Mouse (Mus musculus) lung, embryonic 14.5 days (tissue): ENCODE results near the gene Akap6. TPM values are rescaled to one million over a fixed set of nuclear protein-coding genes. Genes with fewer than 3 reads are reported as not detected.

Source experiments
- ATAC-seq: fragments of 200-750 bp; cut with Nextera tagmentation; 2 replicates; pipeline ENCODE4 v1.8.0; 2017; ENCODE audit warnings: mild to moderate bottlenecking, moderate TSS enrichment, moderate library complexity; ENCODE audit not compliant: insufficient read depth
- DNase-seq: peaks from one replicate; pipeline ENCODE4 v3.0.0-alpha.2; 2015
- H3K27ac ChIP-seq: fragments of 300-500 bp; sonication (generic); 2 replicates; pipeline ENCODE4 v1.5.1; 2014; ENCODE audit warnings: low read depth, mild to moderate bottlenecking, moderate library complexity
- H3K27me3 ChIP-seq: fragments of 300-500 bp; sonication (generic); 2 replicates; pipeline ENCODE4 v1.6.1; 2014; ENCODE audit warnings: low read length, control low read depth; ENCODE audit not compliant: insufficient read depth
- H3K36me3 ChIP-seq: fragments of 300-500 bp; sonication (generic); 2 replicates; pipeline ENCODE4 v1.6.1; 2014; ENCODE audit warnings: control low read depth; ENCODE audit not compliant: insufficient read depth
- H3K4me1 ChIP-seq: fragments of 300-500 bp; sonication (generic); 2 replicates; pipeline ENCODE4 v1.6.1; 2014; ENCODE audit warnings: antibody characterized with exemption, control low read depth; ENCODE audit not compliant: insufficient read depth
- H3K4me2 ChIP-seq: fragments of 300-500 bp; sonication (generic); 2 replicates; pipeline ENCODE4 v1.6.1; 2014; ENCODE audit warnings: mild to moderate bottlenecking
- H3K4me3 ChIP-seq: fragments of 300-500 bp; sonication (generic); 2 replicates; pipeline ENCODE4 v1.5.1; 2014; ENCODE audit warnings: low read depth, low read length
- H3K9ac ChIP-seq: fragments of 300-500 bp; sonication (generic); 2 replicates; pipeline ENCODE4 v1.6.1; 2014
- H3K9me3 ChIP-seq: fragments of 300-500 bp; sonication (generic); 2 replicates; pipeline ENCODE4 v1.6.1; 2016; ENCODE audit warnings: low read depth, low read length, control low read depth
- CTCF ChIP-seq: IDR thresholded peaks from 2 replicates; pipeline ENCODE4 v1.5.1; 2016; ENCODE audit warnings: antibody characterized with exemption, low read depth
- WGBS: fragments of 180-500 bp; shearing (Covaris S2); extraction: QIAGEN DNeasy Blood & Tissue Kit; methylation state at CpG from one replicate; pipeline ENCODE4 v1.1.7; 2014; 5-methylcytosine and 5-hydroxymethylcytosine counted together
- polyA plus RNA-seq: library from polyadenylated mRNA; unstranded; fragments of >200 nt; fragmentation: Nextera tagmentation; extraction: Ambion mirVana; gene quantifications from 2 replicates; pipeline ENCODE4 v1.2.1, GENCODE M21; 2014

Gene Akap6
- polyA plus RNA-seq, 1 experiment from 2014 or later = 0.51 TPM

- peaks cover 6% of the 10 kb centered on the region; the same call in 1 of the 2 replicates for H3K4me1 ChIP-seq
- no peaks in the 10 kb centered on the region for H3K27me3 ChIP-seq
- H3K4me3 ChIP-seq = no peak overlapping the region
- no peak overlapping the region for H3K4me2 ChIP-seq
- H3K9ac ChIP-seq = no peak overlapping the region
- H3K27ac ChIP-seq = no peak overlapping the region
- ATAC-seq (0 out of 2 replicates have a peak, but pooled peaks have one; percentile 11), DNase-seq (no peak)
- no peaks in the 10 kb centered on the region for H3K9me3 ChIP-seq
- WGBS = 46% methylated on average over 7 of the region's 7 CpGs
- no peak for TF ChIP-seq CTCF
- no peaks in the 10 kb centered on the region for H3K36me3 ChIP-seq
These were observed 149.3 kb downstream of the Akap6 start for GRCm38 (mm10) chr12:52848519-52848855.

DNA sequence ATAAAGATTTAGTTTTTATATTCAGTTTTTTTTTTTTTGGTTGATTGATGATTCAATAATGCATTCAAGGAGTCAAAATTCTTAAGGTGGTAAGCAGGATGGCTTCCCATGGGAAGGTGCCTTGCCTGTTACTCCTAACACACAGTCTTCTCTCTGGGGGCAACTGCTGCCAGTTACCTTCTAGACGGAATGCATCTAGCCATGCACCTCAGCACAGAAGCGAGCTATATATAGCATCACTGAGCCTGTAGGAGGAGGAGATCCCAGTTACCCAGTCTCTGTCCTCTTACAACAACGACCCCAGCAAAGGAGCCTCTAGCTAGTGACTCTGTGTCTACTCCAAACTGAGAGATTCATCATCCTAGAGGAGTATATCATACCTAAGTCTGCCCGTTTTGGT, 150.1 kb downstream of the Akap6 start:
- no peak for TF ChIP-seq CTCF
- DNase-seq = no peak
- Histone ChIP-seq H3K9ac (no peak overlapping the region), H3K27ac (no peak overlapping the region), H3K36me3 (no peaks in the 10 kb centered on the region), H3K4me3 (no peak overlapping the region), H3K27me3 (no peaks in the 10 kb centered on the region), H3K4me2 (no peak overlapping the region), H3K4me1 (peaks cover 6% of the 10 kb centered on the region; the same call in 1 of the 2 replicates), H3K9me3 (no peaks in the 10 kb centered on the region)
- ATAC-seq = no peak
- 69% methylated on average over 4 of the region's 4 CpGs for WGBS

DNA sequence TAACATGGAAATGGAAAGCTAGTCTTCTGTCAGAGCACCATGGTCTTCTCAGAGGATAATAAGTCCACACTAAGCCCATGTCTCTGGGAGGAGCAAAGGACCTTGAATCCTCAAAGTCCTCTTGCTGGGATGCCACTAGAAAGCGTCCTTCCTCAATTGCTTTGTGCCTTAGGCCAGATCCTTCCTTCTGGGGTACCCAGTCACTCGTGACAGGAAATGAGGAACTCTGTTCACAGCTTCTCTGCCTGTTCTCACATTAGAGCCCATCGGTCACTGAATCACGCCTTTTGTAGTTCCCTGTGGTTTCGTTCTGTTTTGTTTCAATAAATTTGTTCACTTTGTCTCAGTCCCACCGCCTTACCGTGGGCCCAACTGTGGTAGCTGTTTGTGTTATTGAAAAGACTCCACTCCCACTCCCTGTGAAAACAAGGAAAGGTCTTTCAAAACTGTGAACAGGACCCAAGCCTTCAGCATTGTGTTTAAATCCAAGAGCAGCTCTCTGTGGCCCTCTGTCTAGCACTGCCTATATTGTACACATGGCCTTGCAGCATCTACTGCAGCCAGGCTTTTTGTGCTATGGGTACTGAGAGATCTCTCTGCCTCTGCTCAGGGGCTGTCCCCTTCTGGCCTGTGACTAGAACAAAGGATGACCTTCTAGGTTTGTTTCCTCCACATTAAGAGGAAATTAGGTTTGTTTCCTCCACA, 151.3 kb downstream of the Akap6 start:
- peak; percentile 21; the same call in 1 of the 2 replicates for TF ChIP-seq CTCF
- no peaks in the 10 kb centered on the region for H3K36me3 ChIP-seq
- peaks cover 6% of the 10 kb centered on the region; the same call in 1 of the 2 replicates for H3K4me1 ChIP-seq
- no peak overlapping the region for H3K4me2 ChIP-seq
- H3K9ac ChIP-seq = no peak overlapping the region
- ATAC-seq = no peak
- 71% methylated on average over 7 of the region's 7 CpGs for WGBS
- no peak for DNase-seq
- no peak overlapping the region for H3K27ac ChIP-seq
- no peaks in the 10 kb centered on the region for H3K9me3 ChIP-seq
- H3K4me3 ChIP-seq = no peak overlapping the region
- no peaks in the 10 kb centered on the region for H3K27me3 ChIP-seq

GRCm38 (mm10) chr12:52851221-52851620, 152.0 kb downstream of the Akap6 start:
- WGBS = 80% methylated on average over 5 of the region's 5 CpGs
- Histone ChIP-seq H3K9me3 (no peaks in the 10 kb centered on the region), H3K27ac (no peak overlapping the region), H3K9ac (no peak overlapping the region), H3K4me2 (no peak overlapping the region), H3K36me3 (no peaks in the 10 kb centered on the region), H3K4me1 (peaks cover 6% of the 10 kb centered on the region; the same call in 1 of the 2 replicates), H3K4me3 (no peak overlapping the region), H3K27me3 (no peaks in the 10 kb centered on the region)
- no peak for DNase-seq
- TF ChIP-seq CTCF = no peak
- ATAC-seq = no peak

GRCm38 (mm10) chr12:52854236-52854679, 155.1 kb downstream of the Akap6 start:
- TF ChIP-seq CTCF = no peak
- H3K9ac ChIP-seq = no peak overlapping the region
- WGBS = 65% methylated on average over 7 of the region's 7 CpGs
- ATAC-seq = no peak
- no peaks in the 10 kb centered on the region for H3K4me1 ChIP-seq
- H3K27me3 ChIP-seq = no peaks in the 10 kb centered on the region
- DNase-seq = no peak
- H3K27ac ChIP-seq = no peak overlapping the region
- no peak overlapping the region for H3K4me2 ChIP-seq
- no peaks in the 10 kb centered on the region for H3K9me3 ChIP-seq
- no peaks in the 10 kb centered on the region for H3K36me3 ChIP-seq
- H3K4me3 ChIP-seq = no peak overlapping the region

GRCm38 (mm10) chr12:52856104-52856503, 156.9 kb downstream of the Akap6 start:
- Histone ChIP-seq H3K27me3 (no peaks in the 10 kb centered on the region), H3K4me3 (no peak overlapping the region), H3K4me1 (no peaks in the 10 kb centered on the region), H3K9ac (no peak overlapping the region), H3K27ac (no peak overlapping the region), H3K4me2 (no peak overlapping the region), H3K36me3 (no peaks in the 10 kb centered on the region), H3K9me3 (no peaks in the 10 kb centered on the region)
- ATAC-seq (no peak), DNase-seq (no peak)
- WGBS = 88% methylated on average over 1 of the region's 1 CpGs
- TF ChIP-seq CTCF = no peak

GRCm38 (mm10) chr12:52857306-52857705, 158.1 kb downstream of the Akap6 start:
- Histone ChIP-seq H3K9ac (no peak overlapping the region), H3K4me2 (no peak overlapping the region)

More at GRCm38 (mm10) chr12:52857306-52857705, 158.1 kb downstream of the Akap6 start:
- TF ChIP-seq CTCF = no peak
- Histone ChIP-seq H3K9me3 (no peaks in the 10 kb centered on the region), H3K27ac (no peak overlapping the region), H3K36me3 (no peaks in the 10 kb centered on the region), H3K4me3 (no peak overlapping the region), H3K4me1 (no peaks in the 10 kb centered on the region), H3K27me3 (no peaks in the 10 kb centered on the region)
- ATAC-seq (no peak), DNase-seq (no peak)
- 79% methylated on average over 4 of the region's 4 CpGs for whole genome bisulfite sequencing
